Mouse (Mus musculus): Measurements from ENCODE around the gene Gja8.

- TF ChIP-seq CTCF (IDR thresholded peaks at IDR 0.05; ENCODE audit: extremely low read depth, insufficient read depth, low read length) = no peak
- TF ChIP-seq POLR2A (IDR thresholded peaks at IDR 0.05; ENCODE audit: extremely low read depth, insufficient read depth, low read length) = no peak
Measured at GRCm38 (mm10) chr3:96867863-96868262, 58.0 kb downstream of the Gja8 start.
